Mouse (Mus musculus) brain, embryonic 14.5 days (tissue): ENCODE data around the gene Rft1.

Experiments used
- CTCF ChIP-seq: fragments of 200-500 bp; IDR thresholded peaks from 2 replicates; pipeline ENCODE4 v1.5.1; 2012; ENCODE audit warnings: inconsistent platforms, mild to moderate bottlenecking, moderate library complexity, borderline replicate concordance; ENCODE audit not compliant: insufficient read depth, insufficient read length; ENCODE audit errors: extremely low read depth
- POLR2A ChIP-seq: fragments of 200-500 bp; IDR thresholded peaks from 2 replicates; pipeline ENCODE4 v1.6.1; 2012; ENCODE audit warnings: mild to moderate bottlenecking, inconsistent platforms, borderline replicate concordance; ENCODE audit not compliant: poor library complexity, insufficient read depth, insufficient read length, severe bottlenecking; ENCODE audit errors: extremely low read depth

DNA sequence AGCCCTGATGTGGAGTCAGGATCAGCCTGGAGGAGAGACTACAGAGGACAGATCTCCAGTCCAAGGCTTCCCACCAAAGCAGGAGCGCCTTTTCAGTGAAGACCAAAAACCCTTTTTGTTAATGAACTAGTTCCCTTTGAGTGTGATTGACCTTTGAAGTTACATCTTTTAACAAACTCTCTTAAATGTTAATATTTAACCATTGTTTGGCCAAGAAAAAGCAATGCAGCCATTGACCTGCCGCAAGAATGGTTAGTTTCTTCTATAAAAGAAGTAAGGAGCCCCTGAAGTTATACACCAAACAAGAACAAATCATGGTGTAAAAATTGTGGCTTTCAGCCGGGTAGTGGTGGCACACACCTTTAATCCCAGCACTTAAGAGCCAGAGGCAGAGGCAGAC is 36.5 kb downstream of the Rft1 start:
- TF ChIP-seq CTCF (no peak), POLR2A (no peak)
